Mouse (Mus musculus) lung, adult 2 months (tissue): ENCODE results near the gene Pgpep1.

ENCODE experiments used
- CTCF ChIP-seq: fragments of 200-500 bp; IDR thresholded peaks from 2 replicates; pipeline ENCODE4 v1.5.1; 2011; ENCODE audit warnings: mild to moderate bottlenecking, low read length, control low read depth; ENCODE audit not compliant: insufficient read depth
- POLR2A ChIP-seq: fragments of 200-500 bp; IDR thresholded peaks from 2 replicates; pipeline ENCODE4 v1.6.1; 2011; ENCODE audit warnings: low read depth, mild to moderate bottlenecking, control low read depth, low read length, borderline replicate concordance; ENCODE audit errors: extremely low read depth

DNA sequence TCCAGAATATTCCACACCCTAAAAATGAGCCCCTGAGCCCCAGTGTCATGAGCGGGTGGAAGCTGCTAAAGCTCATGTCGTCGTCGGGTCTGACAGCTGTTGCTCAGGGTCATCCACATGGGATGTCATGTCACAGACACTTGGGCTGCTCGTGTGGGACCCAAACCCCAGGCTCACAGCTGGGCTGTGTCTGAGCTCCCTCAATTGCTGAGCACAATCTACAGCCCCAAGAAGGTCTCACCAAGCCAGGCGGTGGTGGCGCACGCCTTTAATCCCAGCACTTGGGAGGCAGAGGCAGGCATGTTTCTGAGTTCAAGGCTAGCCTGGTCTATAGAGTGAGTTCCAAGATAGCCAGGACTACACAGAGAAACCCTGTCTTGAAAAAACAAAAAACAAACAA, 44.9 kb downstream of the Pgpep1 start:
- TF ChIP-seq CTCF (no peak), POLR2A (no peak)
